Mouse (Mus musculus): ENCODE measurements around the gene Map3k21. TPM values are rescaled to one million over a fixed set of nuclear protein-coding genes. Genes with fewer than 3 reads are reported as not detected.
A peak's percentile ranks its signal among the peaks of the same experiment; 100 is the strongest.

Gene Map3k21
- polyA plus RNA-seq, 1 experiment from 2014 or later, result 4.4 TPM

GRCm38 (mm10) chr8:125996980-125997379 is 86.7 kb downstream of the Map3k21 start:
- WGBS, result 30% methylated on average over 6 of the region's 6 CpGs
- ATAC-seq (replicated peaks; ENCODE audit: low FRiP score, low read depth) (no peak), DNase-seq (ENCODE audit: low spot score) (no peak)
- Histone ChIP-seq H3K9me3 (replicated peaks; ENCODE audit: low read length) (no peaks in the 10 kb centered on the region), H3K36me3 (ENCODE audit: insufficient read depth, low read length) (no peaks in the 10 kb centered on the region), H3K4me3 (replicated peaks; ENCODE audit: low read depth, low read length) (peak overlapping the region; percentile 46), H3K27me3 (ENCODE audit: insufficient read depth, low read length) (peaks cover 12% of the 10 kb centered on the region; the same call in 1 of the 2 replicates), H3K4me2 (ENCODE audit: low read length) (peak overlapping the region; percentile 73), H3K9ac (ENCODE audit: low read depth, low read length) (peak overlapping the region; percentile 27; the same call in 1 of the 2 replicates), H3K4me1 (replicated peaks; ENCODE audit: insufficient read depth, low read length) (peaks cover 9% of the 10 kb centered on the region; the same call in 1 of the 2 replicates), H3K27ac (peak overlapping the region; percentile 86; the same call in 1 of the 2 replicates)
- no peak for TF ChIP-seq CTCF (IDR thresholded peaks at IDR 0.05; ENCODE audit: low read depth)

Other genes with a start within 250 kb of the Map3k21 start
- 4.7 and 5.3 TPM in 2 replicates for gene Map10, start 240.6 kb upstream of the Map3k21 start, polyA plus RNA-seq (2015; fragmentation: Nextera tagmentation; extraction: Ambion mirVana)
- 32.3 and 32.8 TPM in 2 replicates for gene Ntpcr, start 180.5 kb upstream of the Map3k21 start, polyA plus RNA-seq (2015; fragmentation: Nextera tagmentation; extraction: Ambion mirVana)
- gene Pcnx2, start 12.1 kb upstream of the Map3k21 start, polyA plus RNA-seq (2015; fragmentation: Nextera tagmentation; extraction: Ambion mirVana), result 0.13 and 0.18 TPM in 2 replicates
- gene Kcnk1, start 84.7 kb downstream of the Map3k21 start, polyA plus RNA-seq (2015; fragmentation: Nextera tagmentation; extraction: Ambion mirVana), result 66.5 and 72.5 TPM in 2 replicates